Mouse (Mus musculus) CD8-positive naive resting alpha-beta T cell, adult 2 months (primary cell): ENCODE measurements around the gene Glrb.

ENCODE experiments used
- DNase-seq, 2 experiments: peaks; one replicate each; pipeline ENCODE4 v3.0.0; 2022; ENCODE audit warnings: low read depth in 2 of 2, low spot score in 2 of 2

Glrb gene

GRCm38 (mm10) chr3:80913111-80913778 is at the start of gene Glrb:
Gene Glrb (minus strand): TSS chr3:80913660.
- no peak for DNase-seq

GRCm38 (mm10) chr3:80959965-80960364 is 46.5 kb upstream of the Glrb start:
- no peak for DNase-seq

- DNase-seq, result no peak
These were observed 45.1 kb upstream of the Glrb start for GRCm38 (mm10) chr3:80958591-80958990.

GRCm38 (mm10) chr3:80913779-80914284 is 372 bp upstream of the Glrb start:
- DNase-seq, result no peak

- DNase-seq, result no peak
These were observed 18.5 kb downstream of the Glrb start for GRCm38 (mm10) chr3:80894745-80895480.

- DNase-seq, result no peak
These were observed 19.1 kb downstream of the Glrb start for GRCm38 (mm10) chr3:80894328-80894727.

GRCm38 (mm10) chr3:80893055-80893690 is 20.3 kb downstream of the Glrb start:
- DNase-seq, result no peak

GRCm38 (mm10) chr3:80891087-80891486 is 22.4 kb downstream of the Glrb start:
- no peak for DNase-seq

GRCm38 (mm10) chr3:80885174-80885573 is 28.3 kb downstream of the Glrb start:
- no peak for DNase-seq

GRCm38 (mm10) chr3:80883601-80884000 is 29.9 kb downstream of the Glrb start:
- no peak for DNase-seq

- DNase-seq, result no peak
These were observed 32.7 kb downstream of the Glrb start for GRCm38 (mm10) chr3:80880660-80881293.

- no peak for DNase-seq
These were observed 34.9 kb downstream of the Glrb start for GRCm38 (mm10) chr3:80878571-80878970.

GRCm38 (mm10) chr3:80874690-80875353 is 38.6 kb downstream of the Glrb start:
- DNase-seq, result no peak

GRCm38 (mm10) chr3:80874081-80874480 is 39.4 kb downstream of the Glrb start:
- DNase-seq, result no peak

GRCm38 (mm10) chr3:80871472-80872171 is 41.8 kb downstream of the Glrb start:
- no peak for DNase-seq

- no peak for DNase-seq
These were observed 46.1 kb downstream of the Glrb start for GRCm38 (mm10) chr3:80867328-80867727.

GRCm38 (mm10) chr3:80852912-80853507 is 60.5 kb downstream of the Glrb start:
- DNase-seq, result no peak

GRCm38 (mm10) chr3:80850947-80851346 is 62.5 kb downstream of the Glrb start:
- no peak for DNase-seq

- DNase-seq, result no peak
These were observed 67.8 kb downstream of the Glrb start for GRCm38 (mm10) chr3:80845634-80846033.

GRCm38 (mm10) chr3:80839845-80840244 is 73.6 kb downstream of the Glrb start:
- no peak for DNase-seq
